Mouse (Mus musculus) liver, embryonic 16.5 days (tissue): ENCODE results near the gene Itgam. TPM values are rescaled to one million over a fixed set of nuclear protein-coding genes. Genes with fewer than 3 reads are reported as not detected.
A peak's percentile ranks its signal among the peaks of the same experiment; 100 is the strongest.
"Not testable (repeated sequence)": the region's sequence is repeated elsewhere in the genome, so short reads cannot be mapped to it uniquely, and the experiment has no call there.

ENCODE experiments used
- ATAC-seq: fragments of 200-750 bp; cut with Nextera tagmentation; 2 replicates; pipeline ENCODE4 v1.8.0; 2017; ENCODE audit warnings: low read depth, mild to moderate bottlenecking, moderate number of reproducible peaks, moderate library complexity
- H3K27ac ChIP-seq: fragments of 300-500 bp; sonication (generic); 2 replicates; pipeline ENCODE4 v1.5.1; 2014; ENCODE audit warnings: mild to moderate bottlenecking, low read length
- H3K27me3 ChIP-seq: fragments of 300-500 bp; sonication (generic); 2 replicates; pipeline ENCODE4 v1.6.1; 2014; ENCODE audit warnings: low read depth, low read length, mixed read lengths; ENCODE audit not compliant: control insufficient read depth, insufficient read depth
- H3K36me3 ChIP-seq: fragments of 300-500 bp; sonication (generic); 2 replicates; pipeline ENCODE4 v1.6.1; 2014; ENCODE audit warnings: mild to moderate bottlenecking; ENCODE audit not compliant: control insufficient read depth, insufficient read depth
- H3K4me1 ChIP-seq: fragments of 300-500 bp; sonication (generic); 2 replicates; pipeline ENCODE4 v1.6.1; 2014; ENCODE audit warnings: low read depth, low read length, mixed read lengths; ENCODE audit not compliant: control insufficient read depth
- H3K4me2 ChIP-seq: fragments of 300-500 bp; sonication (generic); 2 replicates; pipeline ENCODE4 v1.6.1; 2014; ENCODE audit warnings: low read depth, low read length, mixed read lengths
- H3K4me3 ChIP-seq: fragments of 300-500 bp; sonication (generic); 2 replicates; pipeline ENCODE4 v1.5.1; 2014; ENCODE audit warnings: low read depth, mild to moderate bottlenecking, low read length
- H3K9ac ChIP-seq: fragments of 300-500 bp; sonication (generic); 2 replicates; pipeline ENCODE4 v1.6.1; 2014; ENCODE audit warnings: low read depth, low read length
- H3K9me3 ChIP-seq: fragments of 300-500 bp; sonication (generic); replicated peaks from 2 replicates; pipeline ENCODE4 v1.6.1; 2016; ENCODE audit warnings: low read length; ENCODE audit not compliant: control insufficient read depth
- WGBS: fragments of 180-500 bp; shearing (Covaris S2); extraction: QIAGEN DNeasy Blood & Tissue Kit; methylation state at CpG from one replicate; pipeline ENCODE4 v1.1.7; 2014; ENCODE audit not compliant: insufficient replicate concordance; 5-methylcytosine and 5-hydroxymethylcytosine counted together
- polyA plus RNA-seq: library from polyadenylated mRNA; unstranded; fragments of >200 nt; fragmentation: Nextera tagmentation; extraction: Ambion mirVana; gene quantifications from 2 replicates; pipeline ENCODE4 v1.2.1, GENCODE M21; 2015

Itgam gene
- polyA plus RNA-seq, 1 experiment from 2014 or later, result 7.4 TPM

- Histone ChIP-seq H3K27ac (peak overlapping the region; percentile 29; the same call in 1 of the 2 replicates), H3K9ac (no peak overlapping the region), H3K4me2 (no peak overlapping the region), H3K36me3 (no peaks in the 10 kb centered on the region), H3K27me3 (no peaks in the 10 kb centered on the region), H3K4me3 (no peak overlapping the region), H3K9me3 (no peaks in the 10 kb centered on the region), H3K4me1 (no peaks in the 10 kb centered on the region)
- WGBS, result 76% methylated on average over 4 of the region's 4 CpGs
- ATAC-seq, result no peak
Measured at GRCm38 (mm10) chr7:128024932-128025331, 37.5 kb upstream of the Itgam start.

DNA sequence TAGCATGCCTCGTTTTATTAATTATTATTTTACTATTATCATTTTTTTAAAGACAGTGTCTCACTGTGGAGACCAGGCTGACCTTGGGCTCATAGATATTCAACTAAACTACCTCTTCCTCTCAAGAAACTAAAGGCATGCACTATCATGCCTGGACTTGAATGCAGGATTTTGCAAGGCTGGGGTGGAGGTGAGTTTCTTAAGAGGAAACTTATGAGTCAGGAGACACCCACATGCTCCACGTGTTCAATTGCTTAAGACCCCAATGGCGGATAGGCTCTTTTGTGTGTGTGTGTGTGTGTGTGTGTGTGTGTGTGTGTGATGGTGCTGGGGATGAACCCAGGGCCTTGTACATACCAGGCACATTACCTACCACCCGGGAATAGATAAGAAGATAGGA lies 37.1 kb upstream of the Itgam start:
- no peak overlapping the region for H3K4me3 ChIP-seq
- ATAC-seq, result no peak
- no peaks in the 10 kb centered on the region for H3K27me3 ChIP-seq
- peak overlapping the region; percentile 29; the same call in 1 of the 2 replicates for H3K27ac ChIP-seq
- no peaks in the 10 kb centered on the region for H3K4me1 ChIP-seq
- H3K9me3 ChIP-seq, result no peaks in the 10 kb centered on the region
- H3K4me2 ChIP-seq, result no peak overlapping the region
- no peak overlapping the region for H3K9ac ChIP-seq
- WGBS, result 54% methylated on average over 4 of the region's 4 CpGs
- H3K36me3 ChIP-seq, result no peaks in the 10 kb centered on the region

- no peaks in the 10 kb centered on the region for H3K36me3 ChIP-seq
- ATAC-seq, result peak; percentile 84
Measured at GRCm38 (mm10) chr7:128031403-128031976, 30.9 kb upstream of the Itgam start.

DNA sequence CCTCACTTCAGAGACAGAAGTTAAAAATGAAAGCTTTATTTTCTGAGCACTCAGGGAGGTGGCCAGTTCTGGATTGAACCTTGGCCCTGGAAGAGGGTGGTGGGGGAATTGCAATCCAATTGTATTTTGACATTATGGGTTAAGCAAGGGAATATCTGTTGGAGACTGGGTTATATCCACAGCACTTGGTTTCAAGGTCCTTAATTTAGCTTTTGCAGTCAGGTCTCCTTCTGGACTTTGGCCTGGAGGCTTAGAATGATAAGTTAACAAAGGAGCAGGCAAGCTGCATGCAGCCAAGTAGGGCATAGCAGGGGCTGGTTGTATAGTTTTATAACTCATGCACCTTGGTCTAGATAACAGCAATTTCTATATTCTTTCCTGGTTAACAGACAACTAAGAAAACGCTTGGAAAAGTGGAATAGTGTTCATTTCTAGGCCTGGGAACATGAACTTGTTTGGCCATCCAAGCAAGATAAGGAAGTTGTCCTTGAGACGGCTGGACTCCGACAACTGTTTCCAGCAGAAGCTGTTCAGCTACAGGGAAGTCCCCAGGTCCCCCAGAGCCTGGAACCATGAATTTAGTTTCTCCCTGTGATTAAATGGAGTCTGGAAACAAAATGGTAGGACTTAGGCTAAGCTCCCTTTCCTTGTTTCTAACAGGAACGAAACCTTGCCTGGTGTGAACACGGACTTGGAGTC lies 30.0 kb upstream of the Itgam start:
- 63% methylated on average over 5 of the region's 5 CpGs for WGBS
- Histone ChIP-seq H3K36me3 (no peaks in the 10 kb centered on the region), H3K9ac (no peak overlapping the region), H3K4me2 (no peak overlapping the region), H3K27ac (no peak overlapping the region), H3K27me3 (no peaks in the 10 kb centered on the region), H3K9me3 (no peaks in the 10 kb centered on the region), H3K4me3 (no peak overlapping the region), H3K4me1 (no peaks in the 10 kb centered on the region; the same call in 1 of the 2 replicates)
- no peak for ATAC-seq

More at GRCm38 (mm10) chr7:128031403-128031976, 30.9 kb upstream of the Itgam start:
- no peaks in the 10 kb centered on the region for H3K27me3 ChIP-seq
- H3K4me2 ChIP-seq, result no peak overlapping the region
- no peak overlapping the region for H3K9ac ChIP-seq
- no peaks in the 10 kb centered on the region for H3K9me3 ChIP-seq
- WGBS, result 41% methylated on average over 9 of the region's 9 CpGs
- no peak overlapping the region for H3K27ac ChIP-seq
- H3K4me3 ChIP-seq, result no peak overlapping the region
- no peaks in the 10 kb centered on the region; the same call in 1 of the 2 replicates for H3K4me1 ChIP-seq

- no peak overlapping the region for H3K4me2 ChIP-seq
- H3K27ac ChIP-seq, result no peak overlapping the region
- no peaks in the 10 kb centered on the region; the same call in 1 of the 2 replicates for H3K4me1 ChIP-seq
- H3K27me3 ChIP-seq, result no peaks in the 10 kb centered on the region
- no peak for ATAC-seq
- no peak overlapping the region for H3K4me3 ChIP-seq
- no peaks in the 10 kb centered on the region for H3K36me3 ChIP-seq
- H3K9me3 ChIP-seq, result no peaks in the 10 kb centered on the region
- H3K9ac ChIP-seq, result no peak overlapping the region
- WGBS, result 85% methylated on average over 3 of the region's 3 CpGs
Measured at GRCm38 (mm10) chr7:128032989-128033293, 29.5 kb upstream of the Itgam start.

- Histone ChIP-seq H3K27me3 (no peaks in the 10 kb centered on the region), H3K9me3 (no peaks in the 10 kb centered on the region), H3K4me1 (no peaks in the 10 kb centered on the region; the same call in 1 of the 2 replicates), H3K4me3 (no peak overlapping the region), H3K36me3 (no peaks in the 10 kb centered on the region), H3K9ac (no peak overlapping the region), H3K27ac (no peak overlapping the region), H3K4me2 (no peak overlapping the region)
- WGBS, result 62% methylated on average over 4 of the region's 4 CpGs
- ATAC-seq, result no peak
Measured at GRCm38 (mm10) chr7:128033616-128034015, 28.8 kb upstream of the Itgam start.

DNA sequence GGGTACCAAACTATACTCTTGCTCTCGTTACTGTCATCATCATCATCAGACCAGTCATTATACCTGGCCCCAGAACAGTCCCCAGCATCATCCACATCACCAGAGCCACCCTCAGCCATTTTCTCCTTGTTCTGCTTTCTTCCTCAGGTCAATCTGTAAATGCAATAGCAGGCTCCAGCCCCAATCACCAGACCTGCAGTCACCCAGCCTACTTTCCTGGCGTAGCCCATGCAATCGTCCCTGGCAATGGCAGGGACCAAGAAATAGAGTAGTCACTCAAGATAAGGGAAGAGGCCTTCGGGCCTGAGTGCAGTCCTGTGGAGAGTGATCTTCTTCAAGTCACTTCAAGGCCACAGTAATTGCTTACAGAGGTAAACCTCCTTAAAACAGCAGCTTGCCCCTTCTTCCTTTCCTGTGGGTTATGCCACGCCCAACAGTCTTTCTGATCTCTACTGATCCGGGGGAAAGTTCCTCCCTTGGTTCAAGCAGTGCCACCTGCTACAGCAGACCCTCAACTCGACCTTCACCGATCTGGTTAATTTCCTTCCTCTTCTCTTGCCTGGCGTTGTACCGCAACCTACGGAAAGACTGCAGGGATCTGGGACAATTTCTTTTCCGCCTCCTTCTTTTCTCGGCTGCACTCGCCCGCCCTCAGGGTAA lies 20.1 kb upstream of the Itgam start:
- ATAC-seq, H3K27me3 ChIP-seq, H3K9me3 ChIP-seq, H3K4me2 ChIP-seq, H3K9ac ChIP-seq, H3K36me3 ChIP-seq, H3K4me1 ChIP-seq, H3K4me3 ChIP-seq, H3K27ac ChIP-seq: not testable (repeated sequence)
- 17% methylated on average over 15 of the region's 15 CpGs for WGBS

DNA sequence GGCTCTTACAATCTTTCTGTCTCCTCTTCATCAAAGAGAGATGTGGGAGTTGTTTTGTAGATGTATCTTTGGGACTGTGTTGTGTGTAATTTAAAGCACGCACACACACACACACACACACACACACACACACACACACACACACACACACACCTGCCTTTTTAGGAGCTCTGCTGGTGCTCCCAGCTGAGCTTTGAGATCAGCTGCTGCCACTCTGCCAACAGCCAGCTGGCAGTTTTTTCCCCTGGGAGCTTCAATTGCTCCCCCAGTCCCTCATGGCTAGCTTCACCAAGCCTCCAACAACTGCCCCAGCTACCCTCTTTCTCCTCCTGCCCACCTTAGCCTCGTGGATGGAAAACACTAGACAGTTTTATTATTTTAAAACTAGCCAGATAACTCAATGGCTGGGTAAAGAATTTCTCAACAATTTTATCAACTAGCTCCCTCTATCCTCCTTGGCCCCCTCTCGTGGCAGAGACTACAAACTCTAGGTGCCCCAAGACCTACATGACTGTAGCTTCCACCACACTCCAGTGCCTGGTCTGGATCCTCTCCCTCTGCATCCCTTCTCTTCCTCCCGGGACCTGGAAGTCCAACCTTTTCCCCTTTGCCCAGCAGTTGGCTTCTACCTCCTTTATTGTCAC lies 18.2 kb upstream of the Itgam start:
- Histone ChIP-seq H3K9ac (no peak overlapping the region), H3K36me3 (no peaks in the 10 kb centered on the region), H3K4me1 (no peaks in the 10 kb centered on the region), H3K27ac (no peak overlapping the region), H3K27me3 (no peaks in the 10 kb centered on the region), H3K4me2 (no peak overlapping the region), H3K4me3 (no peak overlapping the region), H3K9me3 (no peaks in the 10 kb centered on the region)
- no peak for ATAC-seq
- WGBS, result 47% methylated on average over 4 of the region's 4 CpGs

DNA sequence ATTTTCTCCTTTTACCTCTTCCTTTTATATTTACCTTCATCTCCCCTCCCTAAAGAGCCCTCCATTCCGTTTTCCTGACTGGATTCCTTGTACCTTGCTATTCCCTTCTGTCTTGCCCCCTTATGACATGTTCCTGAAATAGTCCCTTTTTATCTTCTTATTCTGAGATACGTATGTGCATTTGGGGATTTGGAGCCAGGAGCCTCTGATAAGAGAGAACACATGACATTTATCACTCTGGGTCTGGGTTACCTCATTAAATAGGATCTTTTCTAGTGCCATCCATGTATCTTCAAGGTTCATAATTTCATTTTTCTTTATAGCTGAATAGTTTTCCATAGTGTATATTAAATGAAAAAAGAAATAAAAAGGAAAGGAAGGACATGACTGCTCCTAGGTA lies 16.8 kb upstream of the Itgam start:
- Histone ChIP-seq H3K27ac (no peak overlapping the region), H3K9ac (no peak overlapping the region), H3K4me1 (no peaks in the 10 kb centered on the region), H3K36me3 (no peaks in the 10 kb centered on the region), H3K9me3 (no peaks in the 10 kb centered on the region), H3K4me2 (no peak overlapping the region), H3K27me3 (no peaks in the 10 kb centered on the region), H3K4me3 (no peak overlapping the region)
- 24% methylated on average over 2 of the region's 2 CpGs for WGBS
- no peak for ATAC-seq
